Mouse (Mus musculus) retina, embryonic 14.5 days (tissue): ENCODE measurements around the gene Tex14.

ENCODE experiments used
- DNase-seq: peaks from one replicate; pipeline ENCODE4 v3.0.0-alpha.2; 2015; ENCODE audit warnings: low spot score

Tex14 gene

GRCm38 (mm10) chr11:87592713-87593598, 188.1 kb downstream of the Tex14 start:
- no peak for DNase-seq

- DNase-seq: peak; percentile 88
Measured at GRCm38 (mm10) chr11:87595327-87595841, 190.5 kb downstream of the Tex14 start.

DNA sequence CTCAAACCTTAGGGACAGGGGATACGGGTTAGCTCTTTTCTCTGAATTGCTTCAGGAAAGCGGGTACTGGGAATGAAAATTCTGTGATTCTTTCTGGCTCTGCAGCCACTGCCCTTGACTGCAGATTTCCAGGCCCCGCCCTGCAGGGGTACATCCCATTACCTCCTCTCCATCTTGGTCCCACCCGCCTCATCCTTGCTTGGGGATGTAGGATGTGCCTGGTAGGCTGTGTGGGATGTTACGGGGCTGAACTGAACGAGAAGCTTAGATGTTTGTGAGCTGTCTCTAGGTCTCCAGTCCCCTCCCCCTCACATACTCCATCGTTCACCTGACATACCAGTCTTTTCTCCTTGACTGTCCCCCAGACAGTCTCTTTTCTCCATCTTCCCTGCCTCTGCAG, 191.1 kb downstream of the Tex14 start:
- peak; percentile 40 for DNase-seq

DNA sequence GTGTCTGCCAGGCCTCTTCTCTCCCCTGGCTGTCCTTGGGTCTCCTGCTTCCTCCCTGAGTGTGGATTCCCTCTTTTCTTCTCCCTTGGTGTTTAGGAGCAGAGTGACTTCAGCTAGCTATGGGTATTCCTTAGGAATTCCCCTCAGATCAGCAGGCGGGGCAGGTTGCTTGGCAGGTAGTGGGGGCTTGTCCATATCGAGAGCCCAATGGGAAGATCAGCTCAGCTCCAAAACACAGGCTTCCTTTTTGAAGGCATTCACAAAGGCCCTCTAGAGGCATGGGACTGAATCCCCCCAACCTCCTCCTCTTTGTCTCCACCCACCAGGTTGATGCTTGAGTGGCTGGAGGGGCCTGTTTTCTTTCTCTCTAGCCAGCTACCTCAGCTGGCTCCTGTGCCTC, 191.6 kb downstream of the Tex14 start:
- DNase-seq: peak; percentile 59

DNA sequence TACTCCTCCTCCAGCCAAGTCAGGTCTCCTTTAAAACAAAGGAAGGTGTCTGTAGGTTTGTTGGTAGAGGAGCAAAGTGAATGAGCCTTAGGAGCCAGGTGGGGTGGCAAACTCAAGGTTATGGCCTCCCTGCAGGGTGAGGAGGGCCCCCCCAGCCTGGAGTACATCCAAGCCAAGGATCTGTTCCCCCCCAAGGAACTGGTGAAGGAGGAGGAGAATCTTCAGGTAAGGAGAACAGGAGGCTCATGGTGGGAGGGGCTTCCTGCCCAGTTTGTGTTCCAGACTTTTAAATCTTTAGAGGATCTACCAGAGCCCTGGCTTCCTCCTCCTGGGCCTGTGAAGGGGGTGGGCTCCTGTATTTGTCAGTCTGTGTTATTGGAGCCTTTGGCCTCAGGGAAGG, 192.2 kb downstream of the Tex14 start:
- no peak for DNase-seq

GRCm38 (mm10) chr11:87599395-87600089, 194.7 kb downstream of the Tex14 start:
- no peak for DNase-seq

GRCm38 (mm10) chr11:87600322-87600853, 195.5 kb downstream of the Tex14 start:
- no peak for DNase-seq

- no peak for DNase-seq
Measured at GRCm38 (mm10) chr11:87602234-87602633, 197.4 kb downstream of the Tex14 start.

DNA sequence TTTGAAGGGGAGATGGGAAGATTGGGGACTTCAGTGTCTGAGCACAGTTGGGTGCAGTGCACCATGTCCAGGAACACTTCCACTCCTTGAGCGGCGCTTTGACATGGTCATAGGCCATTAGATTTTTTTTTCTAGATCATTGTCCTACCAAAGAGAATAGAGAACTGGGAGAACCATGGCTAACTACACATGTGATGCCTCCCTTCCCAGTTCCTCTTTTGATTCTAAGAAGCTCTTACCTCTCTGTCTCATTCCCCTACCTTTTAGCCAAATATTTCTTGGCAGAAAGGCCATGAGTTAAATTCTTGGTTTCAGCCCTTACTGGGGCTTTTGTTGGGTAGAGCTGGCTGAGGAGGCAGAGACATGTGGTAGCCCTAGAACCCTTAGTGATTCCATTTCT, 198.7 kb downstream of the Tex14 start:
- DNase-seq: no peak
